Mouse (Mus musculus) intestine, postnatal 0 days (tissue): Measurements from ENCODE around the gene Yod1. TPM values are rescaled to one million over a fixed set of nuclear protein-coding genes. Genes with fewer than 3 reads are reported as not detected.

Source experiments
- ATAC-seq: fragments of 200-750 bp; cut with Nextera tagmentation; 2 replicates; pipeline ENCODE4 v1.8.0; 2017; ENCODE audit warnings: mild to moderate bottlenecking, moderate TSS enrichment, moderate library complexity
- H3K27ac ChIP-seq: fragments of 300-500 bp; sonication (generic); 2 replicates; pipeline ENCODE4 v1.5.1; 2014; ENCODE audit warnings: mild to moderate bottlenecking, low read depth, low read length, moderate library complexity
- H3K27me3 ChIP-seq: fragments of 300-500 bp; sonication (generic); replicated peaks from 2 replicates; pipeline ENCODE4 v1.6.1; 2014; ENCODE audit warnings: low read length, mixed read lengths; ENCODE audit not compliant: control insufficient read depth, insufficient read depth
- H3K36me3 ChIP-seq: fragments of 300-500 bp; sonication (generic); 2 replicates; pipeline ENCODE4 v1.6.1; 2014; ENCODE audit warnings: mild to moderate bottlenecking, moderate library complexity; ENCODE audit not compliant: control insufficient read depth, insufficient read depth
- H3K4me1 ChIP-seq: fragments of 300-500 bp; sonication (generic); replicated peaks from 2 replicates; pipeline ENCODE4 v1.6.1; 2014; ENCODE audit warnings: antibody characterized with exemption, low read length, mixed read lengths; ENCODE audit not compliant: control insufficient read depth, insufficient read depth
- H3K4me2 ChIP-seq: fragments of 300-500 bp; sonication (generic); replicated peaks from 2 replicates; pipeline ENCODE4 v1.6.1; 2014; ENCODE audit warnings: low read depth, mild to moderate bottlenecking, moderate library complexity
- H3K4me3 ChIP-seq: fragments of 300-500 bp; sonication (generic); 2 replicates; pipeline ENCODE4 v1.5.1; 2014; ENCODE audit warnings: low read depth, low read length
- H3K9ac ChIP-seq: fragments of 300-500 bp; sonication (generic); 2 replicates; pipeline ENCODE4 v1.6.1; 2014; ENCODE audit warnings: mild to moderate bottlenecking, low read depth, low read length
- H3K9me3 ChIP-seq: fragments of 300-500 bp; sonication (generic); 2 replicates; pipeline ENCODE4 v1.6.1; 2016; ENCODE audit warnings: mixed run types; ENCODE audit not compliant: control insufficient read depth
- CTCF ChIP-seq: sonication (generic); IDR thresholded peaks from 2 replicates; pipeline ENCODE4 v1.5.1; 2016; ENCODE audit warnings: low read depth, mild to moderate bottlenecking, control low read depth, antibody characterized with exemption, moderate library complexity
- WGBS: fragments of 180-500 bp; shearing (Covaris S2); extraction: QIAGEN DNeasy Blood & Tissue Kit; methylation state at CpG from one replicate; pipeline ENCODE4 v1.1.7; 2014; 5-methylcytosine and 5-hydroxymethylcytosine counted together
- polyA plus RNA-seq: library from polyadenylated mRNA; unstranded; fragments of >200 nt; fragmentation: Nextera tagmentation; extraction: Ambion mirVana; gene quantifications from 2 replicates; pipeline ENCODE4 v1.2.1, GENCODE M21; 2015

The Yod1 gene
- polyA plus RNA-seq, 1 experiment from 2014 or later: 8.9 TPM

DNA sequence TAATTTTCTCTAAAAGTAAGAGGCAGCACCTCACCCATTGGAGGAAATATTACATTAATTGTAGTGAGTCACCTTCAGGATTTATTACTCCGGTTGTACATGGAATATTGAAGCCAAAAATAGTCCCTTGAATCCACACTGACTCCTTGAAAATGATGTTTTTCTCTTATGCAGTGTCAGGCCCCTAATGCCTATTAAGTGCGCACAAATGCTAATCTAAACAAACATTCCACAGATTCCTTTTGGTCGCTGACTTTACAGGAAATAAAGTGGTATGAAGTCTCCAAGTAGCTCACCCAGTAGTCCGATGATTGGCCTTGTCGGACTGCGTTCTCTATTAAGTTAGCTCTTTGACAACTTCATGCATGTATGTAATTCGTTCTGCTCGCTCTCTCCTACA lies 17.7 kb downstream of the Yod1 start:
- Histone ChIP-seq H3K36me3 (0 out of 2 replicates have a peak, but pooled peaks cover 5% of the 10 kb centered on the region), H3K27ac (peak overlapping the region; percentile 57), H3K4me2 (peak overlapping the region; percentile 62), H3K27me3 (no peaks in the 10 kb centered on the region), H3K4me3 (peak overlapping the region; percentile 49), H3K4me1 (peaks cover 5% of the 10 kb centered on the region; the same call in 1 of the 2 replicates), H3K9me3 (no peaks in the 10 kb centered on the region), H3K9ac (peak overlapping the region; percentile 22; the same call in 1 of the 2 replicates)
- 19% methylated on average over 8 of the region's 8 CpGs for WGBS
- ATAC-seq: no peak
- no peak for TF ChIP-seq CTCF

DNA sequence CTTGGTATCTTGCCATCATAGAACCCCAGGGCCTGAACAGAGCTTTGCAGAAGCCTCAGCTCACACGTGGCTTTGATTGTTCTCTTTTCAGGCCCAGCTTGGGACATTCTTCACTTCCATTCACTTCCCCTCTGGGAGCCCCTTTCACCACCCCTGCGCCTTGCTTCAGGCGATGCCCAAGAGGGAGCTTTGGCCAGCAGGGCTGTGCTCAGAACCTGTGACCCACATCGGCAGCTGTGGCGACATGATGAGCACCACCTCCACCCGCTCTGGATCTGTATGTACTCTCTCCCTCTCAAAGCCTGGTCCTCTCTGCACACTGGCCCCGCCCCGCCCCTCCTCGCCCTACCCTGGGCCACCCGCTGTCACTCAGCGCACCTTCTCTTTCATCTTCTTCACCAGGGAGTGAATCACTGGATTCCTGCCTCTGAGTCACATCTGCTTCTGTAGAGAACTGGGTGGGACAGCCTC lies 20.3 kb downstream of the Yod1 start:
- no peaks in the 10 kb centered on the region for H3K9me3 ChIP-seq
- TF ChIP-seq CTCF: no peak
- H3K36me3 ChIP-seq: peaks cover 29% of the 10 kb centered on the region
- H3K9ac ChIP-seq: no peak overlapping the region
- H3K27ac ChIP-seq: 0 out of 2 replicates have a peak overlapping the region, but pooled peaks have one; percentile 15
- no peaks in the 10 kb centered on the region for H3K27me3 ChIP-seq
- WGBS: 22% methylated on average over 11 of the region's 11 CpGs
- no peak overlapping the region for H3K4me3 ChIP-seq
- H3K4me2 ChIP-seq: peak overlapping the region; percentile 38
- peaks cover 20% of the 10 kb centered on the region for H3K4me1 ChIP-seq
- peak; percentile 64 for ATAC-seq

DNA sequence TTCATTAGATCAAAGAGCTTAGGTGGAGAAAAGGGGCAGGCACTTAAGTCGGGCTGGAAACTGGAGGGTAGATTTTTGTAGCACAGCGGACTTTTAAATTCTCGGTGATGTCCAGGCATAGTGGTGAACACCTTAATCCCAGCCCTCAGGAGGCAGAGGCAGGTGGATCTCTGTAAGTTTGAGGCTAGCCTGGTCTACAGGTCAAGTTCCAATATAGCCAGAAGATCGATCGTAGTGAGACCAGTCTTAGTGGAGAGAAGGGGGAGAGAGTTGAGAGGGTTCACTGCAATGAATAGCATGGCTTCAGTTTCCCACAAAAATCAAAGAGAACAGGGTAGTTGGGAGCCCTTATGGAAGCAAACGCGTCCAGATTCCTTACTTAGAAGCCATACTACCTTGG lies 20.8 kb downstream of the Yod1 start:
- H3K36me3 ChIP-seq: peaks cover 34% of the 10 kb centered on the region
- H3K4me3 ChIP-seq: no peak overlapping the region
- peaks cover 20% of the 10 kb centered on the region for H3K4me1 ChIP-seq
- H3K9me3 ChIP-seq: no peaks in the 10 kb centered on the region
- H3K4me2 ChIP-seq: no peak overlapping the region
- H3K27ac ChIP-seq: peak overlapping the region; percentile 9
- WGBS: 67% methylated on average over 7 of the region's 7 CpGs
- no peak overlapping the region for H3K9ac ChIP-seq
- ATAC-seq: no peak
- no peak for TF ChIP-seq CTCF
- no peaks in the 10 kb centered on the region for H3K27me3 ChIP-seq

DNA sequence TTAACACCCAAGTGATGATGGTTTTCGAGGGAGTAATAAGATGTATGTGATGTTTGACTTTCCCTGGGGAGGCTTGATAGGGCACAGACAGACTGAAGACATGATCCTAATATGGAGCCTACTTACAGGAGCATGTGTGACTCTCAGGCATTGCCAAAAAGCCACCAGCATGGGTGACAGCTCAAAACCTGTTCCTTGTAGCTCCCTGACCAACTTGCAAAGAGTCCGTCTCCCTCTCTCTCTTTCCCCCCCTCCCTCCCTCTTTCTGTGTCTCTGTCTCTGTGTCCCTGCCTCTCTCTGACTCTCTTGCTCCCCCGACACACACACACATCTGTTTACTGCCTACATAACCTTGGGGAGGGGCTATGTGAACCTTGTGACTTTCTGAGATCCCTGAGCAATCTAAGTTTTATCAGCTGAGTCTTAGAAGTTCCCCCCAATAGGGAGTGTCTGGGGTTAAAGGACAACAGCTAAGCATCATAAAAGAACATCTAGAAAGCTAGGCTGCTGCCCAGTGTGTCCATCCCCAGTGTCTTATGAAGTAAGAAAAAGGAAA lies 21.5 kb downstream of the Yod1 start:
- 28% methylated on average over 3 of the region's 3 CpGs for WGBS

DNA sequence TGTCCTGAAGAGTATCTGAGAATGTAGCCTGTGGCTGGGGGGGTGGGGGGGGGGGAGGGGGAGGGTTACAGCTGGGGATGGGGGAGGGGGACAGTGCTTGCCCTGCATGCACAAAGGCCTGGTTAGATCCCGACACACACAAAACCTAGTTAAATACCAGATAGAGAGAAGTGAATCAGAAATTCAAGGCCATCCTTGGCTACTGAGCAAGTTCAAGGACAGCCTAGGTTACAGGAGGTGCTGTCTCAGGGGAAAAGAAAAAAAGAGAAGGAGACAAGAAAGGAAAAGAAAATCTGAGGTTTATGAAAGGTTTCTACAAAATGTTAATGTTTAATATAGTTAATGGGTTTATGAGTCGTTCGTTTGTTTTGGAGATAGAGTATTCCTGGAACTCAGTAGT lies 22.5 kb downstream of the Yod1 start:
- Histone ChIP-seq H3K27me3 (no peaks in the 10 kb centered on the region), H3K4me1 (peaks cover 16% of the 10 kb centered on the region), H3K36me3 (peaks cover 44% of the 10 kb centered on the region), H3K4me3 (no peak overlapping the region), H3K27ac (peak overlapping the region; percentile 60; the same call in 1 of the 2 replicates), H3K4me2 (no peak overlapping the region), H3K9ac (no peak overlapping the region), H3K9me3 (no peaks in the 10 kb centered on the region)
- ATAC-seq: no peak
- WGBS: 32% methylated on average over 3 of the region's 3 CpGs
- TF ChIP-seq CTCF: no peak

More for the DNA sequence above, 21.5 kb downstream of the Yod1 start:
- Histone ChIP-seq H3K4me2 (no peak overlapping the region; the same call in 1 of the 2 replicates), H3K4me3 (no peak overlapping the region), H3K9ac (no peak overlapping the region), H3K27me3 (no peaks in the 10 kb centered on the region), H3K36me3 (peaks cover 40% of the 10 kb centered on the region), H3K4me1 (peaks cover 18% of the 10 kb centered on the region), H3K27ac (peak overlapping the region; percentile 9), H3K9me3 (no peaks in the 10 kb centered on the region)
- ATAC-seq: peak; percentile 16; the same call in 1 of the 2 replicates
- no peak for TF ChIP-seq CTCF

DNA sequence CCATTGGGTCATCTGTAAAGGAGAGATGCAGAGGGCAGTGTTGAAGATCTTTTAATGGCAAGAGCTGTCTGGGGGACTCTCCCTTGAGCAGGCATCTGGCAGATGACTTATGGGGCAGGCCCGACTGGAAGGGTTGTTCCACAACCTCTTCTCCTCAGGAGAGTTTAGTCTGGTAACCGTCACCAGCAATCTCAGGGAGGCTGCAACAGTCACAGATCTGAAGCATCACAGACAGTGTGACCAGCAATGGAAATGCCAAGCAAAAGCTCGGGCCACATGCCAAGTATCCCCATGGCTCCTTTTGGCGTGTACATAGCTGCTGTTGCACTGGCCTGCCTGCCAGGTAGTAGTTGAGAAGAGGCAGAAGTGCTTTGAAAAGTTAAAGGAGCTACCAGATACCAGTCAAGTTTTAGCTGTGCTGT lies 23.1 kb downstream of the Yod1 start:
- Histone ChIP-seq H3K4me2 (no peak overlapping the region), H3K27ac (peak overlapping the region; percentile 51; the same call in 1 of the 2 replicates), H3K9ac (no peak overlapping the region), H3K27me3 (no peaks in the 10 kb centered on the region), H3K4me3 (no peak overlapping the region), H3K4me1 (peaks cover 15% of the 10 kb centered on the region), H3K36me3 (peaks cover 49% of the 10 kb centered on the region), H3K9me3 (no peaks in the 10 kb centered on the region)
- ATAC-seq: no peak
- TF ChIP-seq CTCF: no peak
- 44% methylated on average over 4 of the region's 4 CpGs for WGBS
